Mouse (Mus musculus) embryonic fibroblast, embryonic 13.5 days (primary cell): ENCODE measurements at regions not wholly inside any gene's neighbourhood (a gene's known extent, or its start where the extent isn't known, plus 50 kb on each side); places are given as distances from the start of the nearest gene placed in this dataset.

Experiments
- CTCF ChIP-seq: IDR thresholded peaks from 2 replicates; pipeline ENCODE4 v1.5.1; 2011; ENCODE audit warnings: mild to moderate bottlenecking, control low read depth, low read length, moderate library complexity, borderline replicate concordance; ENCODE audit not compliant: insufficient read depth
- POLR2A ChIP-seq: IDR thresholded peaks from 2 replicates; pipeline ENCODE4 v1.6.1; 2011; ENCODE audit warnings: low read depth, mild to moderate bottlenecking, control low read depth, low read length, moderate library complexity

DNA sequence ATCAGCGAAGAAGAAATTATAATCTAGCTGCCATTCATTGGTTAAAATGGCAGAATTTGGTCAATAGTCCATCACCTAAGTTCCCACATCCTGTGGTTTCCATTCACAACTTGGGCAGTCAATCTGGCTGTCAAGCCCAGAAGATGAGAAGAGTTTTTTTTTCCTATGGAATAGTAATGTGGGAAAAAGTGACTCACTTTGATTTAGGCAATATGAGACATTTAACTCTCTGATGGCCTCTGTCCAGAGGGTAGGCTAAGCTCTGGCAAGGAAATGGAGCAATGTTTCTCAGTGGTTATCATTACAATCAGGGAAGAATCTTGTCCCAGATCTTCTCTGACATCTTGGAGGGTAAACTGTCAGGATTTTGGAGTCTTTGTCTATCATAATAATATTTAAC, 367.9 kb downstream of the Ets1 start:
- TF ChIP-seq CTCF = no peak
- no peak for TF ChIP-seq POLR2A
